Mouse (Mus musculus) heart, embryonic 12.5 days (tissue): ENCODE data around the gene Abhd4. TPM values are rescaled to one million over a fixed set of nuclear protein-coding genes. Genes with fewer than 3 reads are reported as not detected.

Source experiments
- ATAC-seq: fragments of 200-750 bp; cut with Nextera tagmentation; 2 replicates; pipeline ENCODE4 v1.8.0; 2017; ENCODE audit warnings: moderate TSS enrichment, moderate library complexity; ENCODE audit not compliant: insufficient number of reproducible peaks, low FRiP score
- H3K27ac ChIP-seq: fragments of 300-500 bp; sonication (generic); 2 replicates; pipeline ENCODE4 v1.5.1; 2016; ENCODE audit warnings: mild to moderate bottlenecking, moderate library complexity; ENCODE audit not compliant: poor library complexity, severe bottlenecking
- H3K27me3 ChIP-seq: fragments of 300-500 bp; sonication (generic); replicated peaks from 2 replicates; pipeline ENCODE4 v1.6.1; 2016; ENCODE audit warnings: mild to moderate bottlenecking, moderate library complexity
- H3K36me3 ChIP-seq: fragments of 300-500 bp; sonication (generic); 2 replicates; pipeline ENCODE4 v1.6.1; 2016; ENCODE audit warnings: mild to moderate bottlenecking, moderate library complexity
- H3K4me1 ChIP-seq: fragments of 300-500 bp; sonication (generic); replicated peaks from 2 replicates; pipeline ENCODE4 v1.6.1; 2016; ENCODE audit warnings: mild to moderate bottlenecking
- H3K4me2 ChIP-seq: fragments of 300-500 bp; sonication (generic); 2 replicates; pipeline ENCODE4 v1.6.1; 2016; ENCODE audit warnings: mild to moderate bottlenecking, moderate library complexity
- H3K4me3 ChIP-seq: fragments of 300-500 bp; sonication (generic); 2 replicates; pipeline ENCODE4 v1.5.1; 2016; ENCODE audit warnings: mild to moderate bottlenecking
- H3K9ac ChIP-seq: fragments of 300-500 bp; sonication (generic); 2 replicates; pipeline ENCODE4 v1.6.1; 2016; ENCODE audit warnings: mild to moderate bottlenecking, moderate library complexity
- H3K9me3 ChIP-seq: fragments of 300-500 bp; sonication (generic); replicated peaks from 2 replicates; pipeline ENCODE4 v1.6.1; 2016; ENCODE audit warnings: mild to moderate bottlenecking, moderate library complexity
- WGBS: fragments of 180-500 bp; shearing (Covaris S2); methylation state at CpG from one replicate; pipeline ENCODE4 v1.1.7; 2016; 5-methylcytosine and 5-hydroxymethylcytosine counted together
- polyA plus RNA-seq: library from polyadenylated mRNA; unstranded; fragments of >200 nt; fragmentation: Nextera tagmentation; extraction: Ambion mirVana; gene quantifications from 2 replicates; pipeline ENCODE4 v1.2.1, GENCODE M21; 2016

Abhd4 gene
- polyA plus RNA-seq, 1 experiment from 2014 or later, result 87.6 TPM

- Histone ChIP-seq H3K4me3 (no peak overlapping the region), H3K4me2 (no peak overlapping the region), H3K9me3 (peaks cover 3% of the 10 kb centered on the region; the same call in 1 of the 2 replicates), H3K4me1 (no peaks in the 10 kb centered on the region), H3K36me3 (no peaks in the 10 kb centered on the region), H3K27me3 (0 out of 2 replicates have a peak, but pooled peaks cover 3% of the 10 kb centered on the region), H3K27ac (no peak overlapping the region), H3K9ac (no peak overlapping the region)
- ATAC-seq, result no peak
- 77% methylated on average over 5 of the region's 5 CpGs for WGBS
These were observed 46.1 kb downstream of the Abhd4 start for GRCm38 (mm10) chr14:54300136-54300535.

- 80% methylated on average over 3 of the region's 3 CpGs for WGBS
- Histone ChIP-seq H3K27me3 (0 out of 2 replicates have a peak, but pooled peaks cover 3% of the 10 kb centered on the region), H3K36me3 (no peaks in the 10 kb centered on the region), H3K4me2 (no peak overlapping the region), H3K4me1 (no peaks in the 10 kb centered on the region), H3K4me3 (no peak overlapping the region), H3K9ac (no peak overlapping the region), H3K9me3 (peaks cover 3% of the 10 kb centered on the region; the same call in 1 of the 2 replicates), H3K27ac (no peak overlapping the region)
- ATAC-seq, result no peak
These were observed 46.7 kb downstream of the Abhd4 start for GRCm38 (mm10) chr14:54300676-54301075.

- no peak for ATAC-seq
- Histone ChIP-seq H3K4me2 (no peak overlapping the region), H3K9me3 (no peaks in the 10 kb centered on the region), H3K9ac (no peak overlapping the region), H3K27me3 (peaks cover 4% of the 10 kb centered on the region; the same call in 1 of the 2 replicates), H3K4me1 (no peaks in the 10 kb centered on the region), H3K36me3 (no peaks in the 10 kb centered on the region), H3K4me3 (no peak overlapping the region), H3K27ac (no peak overlapping the region)
- WGBS, result 28% methylated on average over 3 of the region's 3 CpGs
These were observed 57.8 kb downstream of the Abhd4 start for GRCm38 (mm10) chr14:54311763-54312162.

Other genes with a start within 250 kb of the Abhd4 start
- gene Dad1, start 84 bp upstream of the Abhd4 start, polyA plus RNA-seq, result 365 and 374 TPM in 2 replicates
- gene Olfr49, start 30.8 kb downstream of the Abhd4 start, polyA plus RNA-seq, result not detected in 2 replicates
- 53.3 and 57.6 TPM in 2 replicates for gene Oxa1l, start 106.6 kb downstream of the Abhd4 start, polyA plus RNA-seq
- gene Slc7a7, start 163.6 kb downstream of the Abhd4 start, polyA plus RNA-seq, result 8.0 and 8.3 TPM in 2 replicates
- gene Mrpl52, start 172.7 kb downstream of the Abhd4 start, polyA plus RNA-seq, result 284 and 290 TPM in 2 replicates
- 127 and 129 TPM in 2 replicates for gene Mmp14, start 177.4 kb downstream of the Abhd4 start, polyA plus RNA-seq
- gene Lrp10, start 209.9 kb downstream of the Abhd4 start, polyA plus RNA-seq, result 50.3 and 55.8 TPM in 2 replicates
- 1.9 and 2.4 TPM in 2 replicates for gene Rem2, start 221.9 kb downstream of the Abhd4 start, polyA plus RNA-seq